8 mouse cellular contexts compared by ENCODE assay signal in the genomic region with DNA sequence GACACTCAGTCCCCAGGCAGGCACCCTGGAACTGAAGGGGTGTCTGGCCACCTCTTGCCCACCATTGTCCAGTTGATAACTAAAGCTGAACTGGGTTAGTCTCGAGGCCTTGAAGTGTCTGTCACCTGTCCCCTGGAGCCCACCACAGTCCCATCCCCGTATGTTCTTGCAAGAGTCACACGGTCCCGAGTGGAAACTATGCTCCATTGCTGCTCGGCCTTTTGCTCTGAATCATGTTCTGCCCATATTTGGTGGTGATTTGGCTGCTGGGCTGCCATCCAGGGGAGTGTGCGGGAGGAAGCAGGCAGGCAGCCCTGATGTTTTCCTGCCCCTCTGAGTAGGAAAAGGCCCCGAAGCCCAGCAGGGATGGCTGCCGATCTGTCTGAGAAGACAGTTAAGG. TPM values are rescaled to one million over a fixed set of nuclear protein-coding genes. Genes with fewer than 3 reads are reported as not detected.
DNase-seq lines count a peak whose midpoint lies in the region; ATAC-seq and TF ChIP-seq lines count a peak whose summit lies in the region.

No protein-coding gene starts in this region.

- TF ChIP-seq EP300 in stomach, postnatal 0 days (optimal IDR thresholded peaks at IDR 0.05): peak; percentile 55

- no peaks in the 10 kb centered on the region for H3K9me3 ChIP-seq in heart, embryonic 10.5 days
- H3K9me3 ChIP-seq in kidney, embryonic 15.5 days (replicated peaks): no peaks in the 10 kb centered on the region
- no peaks in the 10 kb centered on the region for H3K9me3 ChIP-seq in lung, embryonic 15.5 days
- H3K9me3 ChIP-seq in stomach, postnatal 0 days (ENCODE audit: control insufficient read depth, low read length): no peaks in the 10 kb centered on the region

- DNase-seq in ovary, adult 18-20 months (ENCODE audit: low spot score): peak; percentile 77
- no peak for DNase-seq in ovary, postnatal 10 days (ENCODE audit: low spot score)
- DNase-seq in cerebellum, adult 9-10 months: peak; percentile 58
- DNase-seq in heart, embryonic 10.5 days (ENCODE audit: low spot score): peak; percentile 88
- DNase-seq in stomach, postnatal 0 days (ENCODE audit: low spot score): peak; percentile 71
- DNase-seq in spleen, adult 12 weeks (ENCODE audit: low spot score): no peak

- H3K4me1 ChIP-seq in heart, embryonic 10.5 days: peaks cover 99% of the 10 kb centered on the region
- H3K4me1 ChIP-seq in kidney, embryonic 15.5 days: peaks cover 73% of the 10 kb centered on the region
- H3K4me1 ChIP-seq in lung, embryonic 15.5 days: peaks cover 89% of the 10 kb centered on the region
- peaks cover 34% of the 10 kb centered on the region for H3K4me1 ChIP-seq in stomach, postnatal 0 days (replicated peaks; ENCODE audit: control insufficient read depth, insufficient read depth)

- H3K4me3 ChIP-seq in heart, embryonic 10.5 days: no peak overlapping the region
- no peak overlapping the region for H3K4me3 ChIP-seq in kidney, embryonic 15.5 days (replicated peaks)
- no peak overlapping the region for H3K4me3 ChIP-seq in lung, embryonic 15.5 days
- no peak overlapping the region for H3K4me3 ChIP-seq in stomach, postnatal 0 days (ENCODE audit: low read depth, low read length)

- H3K9ac ChIP-seq in kidney, embryonic 15.5 days: no peak overlapping the region
- 0 out of 2 replicates have a peak overlapping the region, but pooled peaks have one; percentile 13 for H3K9ac ChIP-seq in lung, embryonic 15.5 days
- peak overlapping the region; percentile 47 for H3K9ac ChIP-seq in stomach, postnatal 0 days (ENCODE audit: low read length)

- peaks cover 30% of the 10 kb centered on the region for H3K36me3 ChIP-seq in heart, embryonic 10.5 days
- peaks cover 19% of the 10 kb centered on the region for H3K36me3 ChIP-seq in kidney, embryonic 15.5 days
- no peaks in the 10 kb centered on the region for H3K36me3 ChIP-seq in lung, embryonic 15.5 days
- H3K36me3 ChIP-seq in stomach, postnatal 0 days (ENCODE audit: control insufficient read depth, insufficient read depth, low read length): 0 out of 2 replicates have a peak, but pooled peaks cover 6% of the 10 kb centered on the region

- peak overlapping the region; percentile 89 for H3K27ac ChIP-seq in heart, embryonic 10.5 days
- peak overlapping the region; percentile 87 for H3K27ac ChIP-seq in kidney, embryonic 15.5 days
- peak overlapping the region; percentile 90 for H3K27ac ChIP-seq in lung, embryonic 15.5 days
- peak overlapping the region; percentile 94 for H3K27ac ChIP-seq in stomach, postnatal 0 days (replicated peaks)

- WGBS in heart, embryonic 10.5 days: 19% methylated on average over 8 of the region's 8 CpGs
- WGBS in kidney, embryonic 15.5 days: 49% methylated on average over 8 of the region's 8 CpGs
- WGBS in lung, embryonic 15.5 days: 42% methylated on average over 8 of the region's 8 CpGs
- 21% methylated on average over 8 of the region's 8 CpGs for WGBS in stomach, postnatal 0 days

- TF ChIP-seq CTCF in stomach, postnatal 0 days (IDR thresholded peaks at IDR 0.05; ENCODE audit: low read depth): peak; percentile 53

- H3K27me3 ChIP-seq in heart, embryonic 10.5 days (ENCODE audit: insufficient read depth, poor library complexity, severe bottlenecking): no peaks in the 10 kb centered on the region
- no peaks in the 10 kb centered on the region for H3K27me3 ChIP-seq in kidney, embryonic 15.5 days
- H3K27me3 ChIP-seq in lung, embryonic 15.5 days: no peaks in the 10 kb centered on the region
- H3K27me3 ChIP-seq in stomach, postnatal 0 days (ENCODE audit: control insufficient read depth, insufficient read depth, low read length): no peaks in the 10 kb centered on the region

- no peak overlapping the region for H3K4me2 ChIP-seq in kidney, embryonic 15.5 days
- no peak overlapping the region for H3K4me2 ChIP-seq in lung, embryonic 15.5 days
- no peak overlapping the region for H3K4me2 ChIP-seq in stomach, postnatal 0 days (replicated peaks; ENCODE audit: low read depth)

- ATAC-seq in kidney, embryonic 15.5 days (replicated peaks; ENCODE audit: low FRiP score): no peak
- ATAC-seq in lung, embryonic 15.5 days (ENCODE audit: borderline replicate concordance, extremely low read depth, low FRiP score, low TSS enrichment): no peak
- ATAC-seq in stomach, postnatal 0 days (ENCODE audit: low FRiP score, low TSS enrichment): peak; percentile 9; the same call in 1 of the 2 replicates

RNA-seq across cellular contexts. Expression of a gene that starts 9.7 kb away (rescaled TPM):
- polyA plus RNA-seq in heart, embryonic 10.5 days (2016; fragmentation: Nextera tagmentation; extraction: Ambion mirVana): 13.9 and 15.8 TPM in 2 replicates
- polyA plus RNA-seq in kidney, embryonic 15.5 days (2015; fragmentation: Nextera tagmentation; extraction: Ambion mirVana): 16.8 TPM in 2 replicates
- polyA plus RNA-seq in lung, embryonic 15.5 days (2015; fragmentation: Nextera tagmentation; extraction: Ambion mirVana): 20.4 and 22.5 TPM in 2 replicates
- polyA plus RNA-seq in stomach, postnatal 0 days (2015; fragmentation: Nextera tagmentation; extraction: Ambion mirVana): 16.0 and 17.1 TPM in 2 replicates

RNA-seq across cellular contexts. Expression of a gene that starts 18.1 kb away (rescaled TPM):
- polyA plus RNA-seq in heart, embryonic 10.5 days (2016; fragmentation: Nextera tagmentation; extraction: Ambion mirVana): 0.21 TPM in 1 of 2 replicates, not detected in the other
- polyA plus RNA-seq in kidney, embryonic 15.5 days (2015; fragmentation: Nextera tagmentation; extraction: Ambion mirVana): 0.19 and 0.24 TPM in 2 replicates
- 0.11 and 0.15 TPM in 2 replicates for polyA plus RNA-seq in lung, embryonic 15.5 days (2015; fragmentation: Nextera tagmentation; extraction: Ambion mirVana)
- polyA plus RNA-seq in stomach, postnatal 0 days (2015; fragmentation: Nextera tagmentation; extraction: Ambion mirVana): 0.08 TPM in 1 of 2 replicates, not detected in the other

RNA-seq across cellular contexts. Expression of a gene that starts 22.2 kb away (rescaled TPM):
- polyA plus RNA-seq in heart, embryonic 10.5 days (2016; fragmentation: Nextera tagmentation; extraction: Ambion mirVana): 36.5 and 37.0 TPM in 2 replicates
- polyA plus RNA-seq in kidney, embryonic 15.5 days (2015; fragmentation: Nextera tagmentation; extraction: Ambion mirVana): 46.3 and 46.7 TPM in 2 replicates
- 42.8 and 43.2 TPM in 2 replicates for polyA plus RNA-seq in lung, embryonic 15.5 days (2015; fragmentation: Nextera tagmentation; extraction: Ambion mirVana)
- 26.4 and 26.8 TPM in 2 replicates for polyA plus RNA-seq in stomach, postnatal 0 days (2015; fragmentation: Nextera tagmentation; extraction: Ambion mirVana)

RNA-seq across cellular contexts. Expression of a gene that starts 27.0 kb away (rescaled TPM):
- polyA plus RNA-seq in heart, embryonic 10.5 days (2016; fragmentation: Nextera tagmentation; extraction: Ambion mirVana): 42.6 and 52.0 TPM in 2 replicates
- polyA plus RNA-seq in kidney, embryonic 15.5 days (2015; fragmentation: Nextera tagmentation; extraction: Ambion mirVana): 44.9 and 46.9 TPM in 2 replicates
- polyA plus RNA-seq in lung, embryonic 15.5 days (2015; fragmentation: Nextera tagmentation; extraction: Ambion mirVana): 43.4 and 54.1 TPM in 2 replicates
- 42.3 and 42.4 TPM in 2 replicates for polyA plus RNA-seq in stomach, postnatal 0 days (2015; fragmentation: Nextera tagmentation; extraction: Ambion mirVana)

RNA-seq across cellular contexts. Expression of a gene that starts 35.1 kb away (rescaled TPM):
- 29.6 and 40.8 TPM in 2 replicates for polyA plus RNA-seq in heart, embryonic 10.5 days (2016; fragmentation: Nextera tagmentation; extraction: Ambion mirVana)
- 37.3 and 38.0 TPM in 2 replicates for polyA plus RNA-seq in kidney, embryonic 15.5 days (2015; fragmentation: Nextera tagmentation; extraction: Ambion mirVana)
- 35.1 and 37.5 TPM in 2 replicates for polyA plus RNA-seq in lung, embryonic 15.5 days (2015; fragmentation: Nextera tagmentation; extraction: Ambion mirVana)
- 10.6 and 11.8 TPM in 2 replicates for polyA plus RNA-seq in stomach, postnatal 0 days (2015; fragmentation: Nextera tagmentation; extraction: Ambion mirVana)

Comparison
In these comparisons a context has a peak if more than half of its experiments do, and no peak if none do; other contexts are left out.
1. DNase-seq: peak in ovary, adult 18-20 months (single experiment), cerebellum, adult 9-10 months (single experiment), heart, embryonic 10.5 days (single experiment) and stomach, postnatal 0 days (single experiment); none in ovary, postnatal 10 days (single experiment) and spleen, adult 12 weeks (single experiment).
2. Peak in every context shown above with its lines, with median percentiles within 50 percentile points of each other: H3K27ac ChIP-seq.